11 mouse cellular contexts compared by ENCODE assay signal in genomic region chr8:82106131-82106530, GRCm38 (mm10).
"Had no signal": no experiment of that assay in that cellular context is flagged by ENCODE, and none has a peak within 500 bp of the region (broad histone marks: within the 10 kb centered on the region; RNA-seq: fewer than 3 reads in every experiment).

No protein-coding gene starts in this region.

- H3K27me3 ChIP-seq: neural tube, embryonic 12.5 days had no signal

- H3K4me2 ChIP-seq: neural tube, embryonic 12.5 days had no signal

- H3K36me3 ChIP-seq: midbrain, embryonic 10.5 days; neural tube, embryonic 12.5 days had no signal

- H3K4me1 ChIP-seq: midbrain, embryonic 10.5 days; neural tube, embryonic 12.5 days had no signal

- H3K27ac ChIP-seq: left cerebral cortex, adult 2 months; liver, embryonic 14.5 days; midbrain, embryonic 10.5 days; neural tube, embryonic 12.5 days had no signal

- H3K9ac ChIP-seq: liver, embryonic 14.5 days; neural tube, embryonic 12.5 days had no signal

- H3K4me3 ChIP-seq: left cerebral cortex, adult 2 months; midbrain, embryonic 10.5 days; neural tube, embryonic 12.5 days had no signal

- H3K9me3 ChIP-seq: midbrain, embryonic 10.5 days; neural tube, embryonic 12.5 days had no signal

- DNase-seq: kidney, adult 11 months; kidney, adult 9 months; kidney, postnatal 14 days; lung, adult 18-20 months; midbrain, embryonic 14.5 days; retina, postnatal 1 day; thymus, postnatal 36 days had no signal
